Mouse (Mus musculus) bone marrow, adult 2 months (tissue): ENCODE measurements around the gene Dcaf11. TPM values are rescaled to one million over a fixed set of nuclear protein-coding genes. Genes with fewer than 3 reads are reported as not detected.

Experiments
- H3K27ac ChIP-seq: fragments of 200-500 bp; 2 replicates; pipeline ENCODE4 v1.5.1; 2012; ENCODE audit warnings: low read depth, mild to moderate bottlenecking, control low read depth, inconsistent platforms, low read length; ENCODE audit not compliant: control insufficient read depth, poor library complexity, insufficient read depth
- H3K4me1 ChIP-seq: fragments of 200-500 bp; 2 replicates; pipeline ENCODE4 v1.6.1; 2011; ENCODE audit warnings: low read length; ENCODE audit not compliant: control insufficient read depth, insufficient read depth
- H3K4me3 ChIP-seq: fragments of 200-500 bp; replicated peaks from 2 replicates; pipeline ENCODE3; 2011; ENCODE audit warnings: mild to moderate bottlenecking, low read depth, low read length, control low read depth; ENCODE audit not compliant: control insufficient read depth
- CTCF ChIP-seq: fragments of 200-500 bp; IDR thresholded peaks from 2 replicates; pipeline ENCODE4 v1.5.1; 2011; ENCODE audit warnings: low read length, control low read depth; ENCODE audit not compliant: control insufficient read depth, insufficient read depth
- POLR2A ChIP-seq: fragments of 200-500 bp; IDR thresholded peaks from 2 replicates; pipeline ENCODE4 v1.6.1; 2011; ENCODE audit warnings: low read depth, mild to moderate bottlenecking, control low read depth, low read length, borderline replicate concordance; ENCODE audit not compliant: control insufficient read depth
- WGBS: fragments of 180-500 bp; shearing (Covaris S2); methylation state at CpG from one replicate; pipeline ENCODE4 v1.1.7; 2018; 5-methylcytosine and 5-hydroxymethylcytosine counted together
- polyA plus RNA-seq: library from polyadenylated mRNA; stranded (reverse); fragments of >200 nt; gene quantifications from 2 replicates; pipeline ENCODE4 v1.2.4, GENCODE M21; 2011; ENCODE audit warnings: low replicate concordance; ENCODE audit not compliant: missing spikeins, insufficient read depth, insufficient read length

The Dcaf11 gene
- polyA plus RNA-seq, 1 experiment: 42.3 TPM

- 45% methylated on average over 11 of the region's 11 CpGs for WGBS
- Histone ChIP-seq H3K4me1 (peaks cover 7% of the 10 kb centered on the region; the same call in 1 of the 2 replicates), H3K4me3 (peak overlapping the region; percentile 77), H3K27ac (peak overlapping the region; percentile 95)
- TF ChIP-seq POLR2A: no peak
- no peak for TF ChIP-seq CTCF
Measured at GRCm38 (mm10) chr14:55604823-55605222, 45.0 kb downstream of the Dcaf11 start.

GRCm38 (mm10) chr14:55605743-55606459 is 46.1 kb downstream of the Dcaf11 start:
- Histone ChIP-seq H3K4me1 (peaks cover 7% of the 10 kb centered on the region; the same call in 1 of the 2 replicates), H3K4me3 (peak overlapping the region; percentile 46), H3K27ac (no peak overlapping the region)
- TF ChIP-seq POLR2A (no peak), CTCF (no peak)
- WGBS: 75% methylated on average over 16 of the region's 16 CpGs

GRCm38 (mm10) chr14:55608339-55608738 is 48.5 kb downstream of the Dcaf11 start:
- 94% methylated on average over 6 of the region's 6 CpGs for WGBS
- TF ChIP-seq CTCF (no peak), POLR2A (no peak)
- peaks cover 5% of the 10 kb centered on the region; the same call in 1 of the 2 replicates for H3K4me1 ChIP-seq

GRCm38 (mm10) chr14:55613346-55613745 is 53.5 kb downstream of the Dcaf11 start:
- Histone ChIP-seq H3K4me1 (no peaks in the 10 kb centered on the region; the same call in 1 of the 2 replicates), H3K27ac (no peak overlapping the region), H3K4me3 (no peak overlapping the region)
- WGBS: 56% methylated on average over 6 of the region's 6 CpGs
- no peak for TF ChIP-seq CTCF
- TF ChIP-seq POLR2A: no peak

More at GRCm38 (mm10) chr14:55608339-55608738, 48.5 kb downstream of the Dcaf11 start:
- Histone ChIP-seq H3K27ac (no peak overlapping the region), H3K4me3 (no peak overlapping the region)

- TF ChIP-seq CTCF (no peak), POLR2A (no peak)
- Histone ChIP-seq H3K4me3 (no peak overlapping the region), H3K4me1 (no peaks in the 10 kb centered on the region; the same call in 1 of the 2 replicates), H3K27ac (no peak overlapping the region)
- WGBS: 64% methylated on average over 7 of the region's 7 CpGs
Measured at GRCm38 (mm10) chr14:55614565-55615178, 54.9 kb downstream of the Dcaf11 start.

- TF ChIP-seq POLR2A: no peak
- TF ChIP-seq CTCF: no peak
- Histone ChIP-seq H3K27ac (no peak overlapping the region), H3K4me3 (no peak overlapping the region), H3K4me1 (no peaks in the 10 kb centered on the region; the same call in 1 of the 2 replicates)
- 81% methylated on average over 2 of the region's 2 CpGs for WGBS
Measured at GRCm38 (mm10) chr14:55615876-55616275, 56.1 kb downstream of the Dcaf11 start.

- Histone ChIP-seq H3K4me3 (no peak overlapping the region), H3K4me1 (no peaks in the 10 kb centered on the region; the same call in 1 of the 2 replicates), H3K27ac (no peak overlapping the region)
- TF ChIP-seq POLR2A (no peak), CTCF (no peak)
- 74% methylated on average over 2 of the region's 2 CpGs for WGBS
Measured at GRCm38 (mm10) chr14:55616844-55617243, 57.0 kb downstream of the Dcaf11 start.

- H3K4me1 ChIP-seq: no peaks in the 10 kb centered on the region; the same call in 1 of the 2 replicates
- 32% methylated on average over 21 of the region's 21 CpGs for WGBS
- TF ChIP-seq POLR2A (no peak), CTCF (no peak)
- peak within 1 kb of the TSS; percentile 61 for H3K4me3 ChIP-seq
- peak within 1 kb of the TSS; percentile 20 for H3K27ac ChIP-seq
Measured at GRCm38 (mm10) chr14:55617822-55618221, 58.0 kb downstream of the Dcaf11 start, which contains the start of gene Rec8. Gene Rec8, plus strand, starts transcription at chr14:55618037.
